Mouse (Mus musculus): ENCODE measurements around the gene Tnfrsf13b. TPM values are rescaled to one million over a fixed set of nuclear protein-coding genes. Genes with fewer than 3 reads are reported as not detected.

The Tnfrsf13b gene
- total and polyA plus RNA-seq, 3 experiments: 0.25 to 4.4 (median 0.70) TPM

GRCm38 (mm10) chr11:61110928-61111327, 15.6 kb upstream of the Tnfrsf13b start:
- Histone ChIP-seq H3K27ac (no peak overlapping the region), H3K36me3 (ENCODE audit: control insufficient read depth, insufficient read depth, low read length) (no peaks in the 10 kb centered on the region), H3K79me2 (replicated peaks; ENCODE audit: control insufficient read depth, insufficient read depth, low read length) (no peaks in the 10 kb centered on the region), H3K4me3 (no peak overlapping the region), H3K9ac (ENCODE audit: low read depth, low read length) (no peak overlapping the region), H3K4me1 (ENCODE audit: control insufficient read depth, insufficient read depth, low read length) (no peaks in the 10 kb centered on the region; the same call in 1 of the 2 replicates), H3K27me3 (ENCODE audit: control insufficient read depth, insufficient read depth, low read length) (no peaks in the 10 kb centered on the region)
- 50% methylated on average over 1 of the region's 1 CpGs for WGBS
- TF ChIP-seq EP300 (IDR thresholded peaks at IDR 0.05; ENCODE audit: insufficient read depth, low read depth, low read length): no peak
- no peak for TF ChIP-seq POLR2A (IDR thresholded peaks at IDR 0.05; ENCODE audit: insufficient read depth, low read depth, low read length)
- no peak for TF ChIP-seq CTCF (IDR thresholded peaks at IDR 0.05)
- intact Hi-C loops (cut with DNase I): no loop called here
- no peak for DNase-seq

- no peak for DNase-seq
- WGBS: 90% methylated on average over 4 of the region's 4 CpGs
- TF ChIP-seq CTCF (IDR thresholded peaks at IDR 0.05): no peak
- no peak for TF ChIP-seq POLR2A (IDR thresholded peaks at IDR 0.05; ENCODE audit: insufficient read depth, low read depth, low read length)
- no peak for TF ChIP-seq EP300 (IDR thresholded peaks at IDR 0.05; ENCODE audit: insufficient read depth, low read depth, low read length)
- no peaks in the 10 kb centered on the region; the same call in 1 of the 2 replicates for H3K4me1 ChIP-seq (ENCODE audit: control insufficient read depth, insufficient read depth, low read length)
- intact Hi-C loops (cut with DNase I): no loop called here
- no peaks in the 10 kb centered on the region; the same call in 1 of the 2 replicates for H3K27me3 ChIP-seq (ENCODE audit: control insufficient read depth, insufficient read depth, low read length)
- no peak overlapping the region for H3K4me3 ChIP-seq
- H3K9ac ChIP-seq (ENCODE audit: low read depth, low read length): no peak overlapping the region
- H3K79me2 ChIP-seq (replicated peaks; ENCODE audit: control insufficient read depth, insufficient read depth, low read length): no peaks in the 10 kb centered on the region
- H3K27ac ChIP-seq: no peak overlapping the region
- no peaks in the 10 kb centered on the region for H3K36me3 ChIP-seq (ENCODE audit: control insufficient read depth, insufficient read depth, low read length)
Measured at GRCm38 (mm10) chr11:61111472-61111871, 15.1 kb upstream of the Tnfrsf13b start.

- Histone ChIP-seq H3K27ac (no peak overlapping the region), H3K4me1 (ENCODE audit: control insufficient read depth, insufficient read depth, low read length) (no peaks in the 10 kb centered on the region; the same call in 1 of the 2 replicates), H3K9ac (ENCODE audit: low read depth, low read length) (no peak overlapping the region), H3K4me3 (no peak overlapping the region), H3K79me2 (replicated peaks; ENCODE audit: control insufficient read depth, insufficient read depth, low read length) (no peaks in the 10 kb centered on the region), H3K27me3 (ENCODE audit: control insufficient read depth, insufficient read depth, low read length) (no peaks in the 10 kb centered on the region; the same call in 1 of the 2 replicates), H3K36me3 (ENCODE audit: control insufficient read depth, insufficient read depth, low read length) (no peaks in the 10 kb centered on the region)
- intact Hi-C loops (cut with DNase I): no loop called here
- TF ChIP-seq CTCF (IDR thresholded peaks at IDR 0.05) (no peak), POLR2A (IDR thresholded peaks at IDR 0.05; ENCODE audit: insufficient read depth, low read depth, low read length) (no peak), EP300 (IDR thresholded peaks at IDR 0.05; ENCODE audit: insufficient read depth, low read depth, low read length) (no peak)
- WGBS: 69% methylated on average over 8 of the region's 8 CpGs
- no peak for DNase-seq
Measured at GRCm38 (mm10) chr11:61112323-61112995, 14.1 kb upstream of the Tnfrsf13b start.

GRCm38 (mm10) chr11:61116226-61116625, 10.3 kb upstream of the Tnfrsf13b start:
- 57% methylated on average over 8 of the region's 8 CpGs for WGBS
- intact Hi-C loops (cut with DNase I): no loop called here

GRCm38 (mm10) chr11:61119996-61120583, 6.5 kb upstream of the Tnfrsf13b start:
- intact Hi-C loops (cut with DNase I): no loop called here

More at GRCm38 (mm10) chr11:61116226-61116625, 10.3 kb upstream of the Tnfrsf13b start:
- no peaks in the 10 kb centered on the region; the same call in 1 of the 2 replicates for H3K4me1 ChIP-seq (ENCODE audit: control insufficient read depth, insufficient read depth, low read length)
- peak in 1 of 2 experiments; percentile 25 for DNase-seq
- H3K27ac ChIP-seq: no peak overlapping the region
- no peaks in the 10 kb centered on the region; the same call in 1 of the 2 replicates for H3K27me3 ChIP-seq (ENCODE audit: control insufficient read depth, insufficient read depth, low read length)
- no peaks in the 10 kb centered on the region for H3K36me3 ChIP-seq (ENCODE audit: control insufficient read depth, insufficient read depth, low read length)
- H3K9ac ChIP-seq (ENCODE audit: low read depth, low read length): no peak overlapping the region
- TF ChIP-seq EP300 (IDR thresholded peaks at IDR 0.05; ENCODE audit: insufficient read depth, low read depth, low read length) (no peak), POLR2A (IDR thresholded peaks at IDR 0.05; ENCODE audit: insufficient read depth, low read depth, low read length) (no peak), CTCF (IDR thresholded peaks at IDR 0.05) (no peak)
- no peak overlapping the region for H3K4me3 ChIP-seq
- H3K79me2 ChIP-seq (replicated peaks; ENCODE audit: control insufficient read depth, insufficient read depth, low read length): no peaks in the 10 kb centered on the region

GRCm38 (mm10) chr11:61122283-61122768, 4.2 kb upstream of the Tnfrsf13b start:
- WGBS: 85% methylated on average over 9 of the region's 9 CpGs
- H3K4me3 ChIP-seq: no peak overlapping the region
- no peak overlapping the region for H3K9ac ChIP-seq (ENCODE audit: low read depth, low read length)
- TF ChIP-seq EP300 (IDR thresholded peaks at IDR 0.05; ENCODE audit: insufficient read depth, low read depth, low read length) (no peak), POLR2A (IDR thresholded peaks at IDR 0.05; ENCODE audit: insufficient read depth, low read depth, low read length) (no peak), CTCF (IDR thresholded peaks at IDR 0.05) (no peak)
- no peaks in the 10 kb centered on the region for H3K4me1 ChIP-seq (ENCODE audit: control insufficient read depth, insufficient read depth, low read length)
- no peaks in the 10 kb centered on the region for H3K27me3 ChIP-seq (ENCODE audit: control insufficient read depth, insufficient read depth, low read length)
- H3K36me3 ChIP-seq (ENCODE audit: control insufficient read depth, insufficient read depth, low read length): no peaks in the 10 kb centered on the region
- intact Hi-C loops (cut with DNase I): no loop called here
- no peak for DNase-seq
- H3K79me2 ChIP-seq (replicated peaks; ENCODE audit: control insufficient read depth, insufficient read depth, low read length): no peaks in the 10 kb centered on the region
- H3K27ac ChIP-seq: no peak overlapping the region

More at GRCm38 (mm10) chr11:61119996-61120583, 6.5 kb upstream of the Tnfrsf13b start:
- Histone ChIP-seq H3K9ac (ENCODE audit: low read depth, low read length) (no peak overlapping the region), H3K4me1 (ENCODE audit: control insufficient read depth, insufficient read depth, low read length) (no peaks in the 10 kb centered on the region; the same call in 1 of the 2 replicates), H3K79me2 (replicated peaks; ENCODE audit: control insufficient read depth, insufficient read depth, low read length) (no peaks in the 10 kb centered on the region), H3K4me3 (no peak overlapping the region), H3K27me3 (ENCODE audit: control insufficient read depth, insufficient read depth, low read length) (no peaks in the 10 kb centered on the region; the same call in 1 of the 2 replicates), H3K27ac (no peak overlapping the region), H3K36me3 (ENCODE audit: control insufficient read depth, insufficient read depth, low read length) (no peaks in the 10 kb centered on the region)
- no peak for TF ChIP-seq CTCF (IDR thresholded peaks at IDR 0.05)
- TF ChIP-seq EP300 (IDR thresholded peaks at IDR 0.05; ENCODE audit: insufficient read depth, low read depth, low read length): no peak
- no peak for TF ChIP-seq POLR2A (IDR thresholded peaks at IDR 0.05; ENCODE audit: insufficient read depth, low read depth, low read length)
- WGBS: 51% methylated on average over 3 of the region's 3 CpGs
- DNase-seq: no peak

Measured in heart, adult 2 months (tissue).